Mouse (Mus musculus) midbrain, embryonic 12.5 days (tissue): ENCODE measurements at regions not wholly inside any gene's neighbourhood (a gene's known extent, or its start where the extent isn't known, plus 50 kb on each side); places are given as distances from the start of the nearest gene placed in this dataset.

ENCODE experiments used
- ATAC-seq: fragments of 200-750 bp; cut with Nextera tagmentation; 2 replicates; pipeline ENCODE4 v1.8.0; 2017; ENCODE audit warnings: low read depth, moderate TSS enrichment, moderate library complexity; ENCODE audit not compliant: low FRiP score
- H3K27ac ChIP-seq: fragments of 300-500 bp; sonication (generic); replicated peaks from 2 replicates; pipeline ENCODE4 v1.5.1; 2016; ENCODE audit warnings: mild to moderate bottlenecking
- H3K27me3 ChIP-seq: fragments of 300-500 bp; sonication (generic); 2 replicates; pipeline ENCODE4 v1.6.1; 2016; ENCODE audit warnings: mild to moderate bottlenecking
- H3K36me3 ChIP-seq: fragments of 300-500 bp; sonication (generic); 2 replicates; pipeline ENCODE4 v1.6.1; 2016
- H3K4me1 ChIP-seq: fragments of 300-500 bp; sonication (generic); 2 replicates; pipeline ENCODE4 v1.6.1; 2016
- H3K4me2 ChIP-seq: fragments of 300-500 bp; sonication (generic); replicated peaks from 2 replicates; pipeline ENCODE4 v1.6.1; 2016; ENCODE audit warnings: mild to moderate bottlenecking, moderate library complexity
- H3K4me3 ChIP-seq: fragments of 300-500 bp; sonication (generic); 2 replicates; pipeline ENCODE4 v1.5.1; 2016; ENCODE audit warnings: mild to moderate bottlenecking
- H3K9ac ChIP-seq: fragments of 300-500 bp; sonication (generic); replicated peaks from 2 replicates; pipeline ENCODE4 v1.6.1; 2016; ENCODE audit warnings: mild to moderate bottlenecking, moderate library complexity
- H3K9me3 ChIP-seq: fragments of 300-500 bp; sonication (generic); 2 replicates; pipeline ENCODE4 v1.6.1; 2016; ENCODE audit warnings: mild to moderate bottlenecking
- WGBS: fragments of 180-500 bp; shearing (Covaris S2); methylation state at CpG from one replicate; pipeline ENCODE4 v1.1.7; 2016; 5-methylcytosine and 5-hydroxymethylcytosine counted together

- no peak for ATAC-seq
- 58% methylated on average over 5 of the region's 5 CpGs for WGBS
These were observed 100.7 kb upstream of the 4933415F23Rik start for GRCm38 (mm10) chr1:23202511-23203435.

DNA sequence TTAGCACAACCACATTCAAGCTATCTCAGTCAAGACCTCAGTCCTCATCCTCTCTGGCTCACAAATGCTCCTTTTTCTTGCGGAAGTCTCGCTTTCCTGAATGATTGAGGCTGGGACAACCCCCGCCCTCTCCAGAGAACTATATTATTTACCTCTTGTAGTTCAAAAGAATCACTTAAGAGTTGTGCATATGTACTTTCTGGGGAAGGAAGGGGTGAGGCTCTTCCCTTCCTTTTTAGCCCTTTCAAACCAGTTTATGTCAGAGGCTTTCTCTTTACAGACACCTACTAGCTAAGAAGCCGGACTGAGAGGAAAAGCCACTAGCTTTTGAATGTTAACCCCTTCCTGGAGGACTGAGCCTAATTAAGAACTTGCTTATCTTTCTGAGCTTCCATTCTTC lies 98.4 kb upstream of the 4933415F23Rik start:
- no peak overlapping the region for H3K27ac ChIP-seq
- ATAC-seq, result no peak
- no peak overlapping the region for H3K9ac ChIP-seq
- no peaks in the 10 kb centered on the region for H3K4me1 ChIP-seq
- H3K27me3 ChIP-seq, result no peaks in the 10 kb centered on the region
- H3K4me2 ChIP-seq, result no peak overlapping the region
- no peaks in the 10 kb centered on the region for H3K36me3 ChIP-seq
- H3K4me3 ChIP-seq, result no peak overlapping the region
- 66% methylated on average over 4 of the region's 4 CpGs for WGBS
- no peaks in the 10 kb centered on the region for H3K9me3 ChIP-seq

More at GRCm38 (mm10) chr1:23202511-23203435, 100.7 kb upstream of the 4933415F23Rik start:
- H3K9me3 ChIP-seq, result no peaks in the 10 kb centered on the region
- H3K36me3 ChIP-seq, result no peaks in the 10 kb centered on the region
- no peaks in the 10 kb centered on the region for H3K27me3 ChIP-seq
- no peak overlapping the region for H3K4me3 ChIP-seq
- no peak overlapping the region for H3K27ac ChIP-seq
- no peak overlapping the region for H3K9ac ChIP-seq
- no peak overlapping the region for H3K4me2 ChIP-seq
- H3K4me1 ChIP-seq, result no peaks in the 10 kb centered on the region

GRCm38 (mm10) chr1:23190316-23191005 lies 88.4 kb upstream of the 4933415F23Rik start:
- 88% methylated on average over 3 of the region's 3 CpGs for WGBS
- no peak overlapping the region for H3K4me3 ChIP-seq
- no peak for ATAC-seq

DNA sequence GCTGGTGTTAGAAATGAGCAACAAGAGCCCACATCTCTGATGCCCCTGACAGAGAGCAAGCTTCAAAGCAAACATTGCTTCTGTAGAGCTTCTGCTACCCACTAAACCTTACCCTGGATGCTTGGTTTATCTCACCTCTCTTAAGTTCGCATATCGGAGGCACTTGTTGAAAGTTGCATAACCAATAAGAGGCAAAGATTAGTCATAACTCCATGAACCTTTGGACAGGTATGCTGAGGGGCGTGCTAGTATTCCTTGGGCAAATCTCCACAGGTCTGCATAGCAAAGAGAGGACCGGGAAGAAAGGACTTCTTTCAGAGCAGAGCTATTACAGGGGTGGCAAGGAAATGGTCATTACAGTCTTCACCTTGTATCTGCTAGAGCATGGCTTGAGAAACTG lies 87.7 kb upstream of the 4933415F23Rik start:
- Histone ChIP-seq H3K9ac (no peak overlapping the region), H3K4me2 (no peak overlapping the region), H3K27me3 (no peaks in the 10 kb centered on the region), H3K4me3 (no peak overlapping the region), H3K36me3 (no peaks in the 10 kb centered on the region), H3K27ac (no peak overlapping the region), H3K9me3 (no peaks in the 10 kb centered on the region), H3K4me1 (no peaks in the 10 kb centered on the region)
- no peak for ATAC-seq
- WGBS, result 92% methylated on average over 4 of the region's 4 CpGs

More at GRCm38 (mm10) chr1:23190316-23191005, 88.4 kb upstream of the 4933415F23Rik start:
- Histone ChIP-seq H3K27me3 (no peaks in the 10 kb centered on the region), H3K9ac (no peak overlapping the region), H3K4me2 (no peak overlapping the region), H3K4me1 (no peaks in the 10 kb centered on the region), H3K36me3 (no peaks in the 10 kb centered on the region), H3K27ac (no peak overlapping the region), H3K9me3 (no peaks in the 10 kb centered on the region)

DNA sequence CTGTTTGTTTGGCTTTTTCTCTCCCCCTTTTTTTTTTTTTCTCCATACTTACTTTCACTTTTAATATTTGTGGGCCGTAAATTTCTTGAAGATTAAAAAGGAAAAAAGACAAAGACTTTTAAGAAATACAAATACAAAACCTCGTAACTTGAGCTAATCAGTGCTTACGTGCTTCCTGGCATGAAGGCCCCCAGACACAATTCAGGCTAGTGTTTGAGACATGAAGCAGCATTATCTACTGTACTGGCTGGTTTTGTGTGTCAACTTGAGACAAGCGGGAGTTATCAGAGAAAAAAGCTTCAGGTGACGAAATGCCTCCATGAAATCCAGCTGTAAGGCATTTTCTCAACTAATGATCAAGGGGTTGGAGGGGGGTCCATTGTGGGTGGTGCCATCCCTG lies 86.2 kb upstream of the 4933415F23Rik start:
- Histone ChIP-seq H3K36me3 (no peaks in the 10 kb centered on the region), H3K9me3 (no peaks in the 10 kb centered on the region), H3K27me3 (no peaks in the 10 kb centered on the region), H3K4me1 (no peaks in the 10 kb centered on the region), H3K27ac (no peak overlapping the region), H3K4me2 (no peak overlapping the region), H3K9ac (no peak overlapping the region), H3K4me3 (no peak overlapping the region)
- no peak for ATAC-seq
- 86% methylated on average over 5 of the region's 5 CpGs for WGBS

GRCm38 (mm10) chr1:23187446-23188206 lies 85.6 kb upstream of the 4933415F23Rik start:
- H3K27ac ChIP-seq, result no peak overlapping the region
- no peaks in the 10 kb centered on the region for H3K27me3 ChIP-seq
- no peaks in the 10 kb centered on the region for H3K36me3 ChIP-seq
- H3K9ac ChIP-seq, result no peak overlapping the region
- no peaks in the 10 kb centered on the region for H3K4me1 ChIP-seq
- no peak overlapping the region for H3K4me2 ChIP-seq
- no peaks in the 10 kb centered on the region for H3K9me3 ChIP-seq
- no peak overlapping the region for H3K4me3 ChIP-seq
- no peak for ATAC-seq
- 88% methylated on average over 6 of the region's 6 CpGs for whole genome bisulfite sequencing

- Histone ChIP-seq H3K9me3 (no peaks in the 10 kb centered on the region), H3K36me3 (no peaks in the 10 kb centered on the region), H3K27ac (no peak overlapping the region), H3K27me3 (no peaks in the 10 kb centered on the region), H3K4me3 (no peak overlapping the region), H3K9ac (no peak overlapping the region), H3K4me1 (no peaks in the 10 kb centered on the region), H3K4me2 (no peak overlapping the region)
- no peak for ATAC-seq
- 87% methylated on average over 9 of the region's 9 CpGs for WGBS
These were observed 82.7 kb upstream of the 4933415F23Rik start for GRCm38 (mm10) chr1:23184728-23185127.

GRCm38 (mm10) chr1:23182541-23182940 lies 80.5 kb upstream of the 4933415F23Rik start:
- Histone ChIP-seq H3K27me3 (no peaks in the 10 kb centered on the region), H3K4me3 (no peak overlapping the region), H3K27ac (no peak overlapping the region), H3K9me3 (no peaks in the 10 kb centered on the region), H3K36me3 (no peaks in the 10 kb centered on the region), H3K9ac (no peak overlapping the region), H3K4me1 (no peaks in the 10 kb centered on the region), H3K4me2 (no peak overlapping the region)
- no peak for ATAC-seq

DNA sequence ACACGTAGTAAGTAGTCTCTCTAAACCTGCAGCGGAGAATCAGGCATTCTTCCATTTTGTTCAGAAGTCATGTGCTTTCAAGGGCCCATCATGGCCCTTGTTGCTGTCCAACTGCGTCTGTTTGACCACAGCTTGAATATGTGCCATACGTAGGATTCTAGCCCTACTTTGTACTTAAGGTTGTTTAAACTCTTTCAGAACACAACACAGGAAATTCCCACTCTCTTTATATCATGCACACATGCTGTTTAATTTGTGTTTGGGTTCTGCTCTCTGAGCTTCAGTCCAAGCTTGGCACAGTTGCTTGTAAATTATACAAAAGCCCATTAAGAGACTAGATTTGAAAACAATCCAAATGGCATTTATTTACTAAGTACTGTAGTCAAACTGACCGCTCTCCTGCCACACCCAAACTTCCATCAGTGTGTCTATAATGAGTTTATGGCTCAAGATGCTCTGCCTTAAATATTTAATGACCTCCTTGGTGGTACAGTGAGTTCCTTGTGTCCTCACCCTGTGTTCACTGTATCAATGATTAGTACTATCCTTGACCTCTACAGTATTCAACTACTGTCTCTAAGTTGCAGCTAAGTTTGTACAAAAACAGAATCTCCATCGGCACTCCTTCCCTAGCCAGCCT lies 76.4 kb upstream of the 4933415F23Rik start:
- Histone ChIP-seq H3K9me3 (no peaks in the 10 kb centered on the region), H3K4me2 (no peak overlapping the region), H3K4me1 (no peaks in the 10 kb centered on the region), H3K36me3 (no peaks in the 10 kb centered on the region), H3K27ac (no peak overlapping the region), H3K4me3 (no peak overlapping the region), H3K9ac (no peak overlapping the region), H3K27me3 (no peaks in the 10 kb centered on the region)
- 86% methylated on average over 6 of the region's 6 CpGs for WGBS
- no peak for ATAC-seq

GRCm38 (mm10) chr1:23174022-23174421 lies 72.0 kb upstream of the 4933415F23Rik start:
- Histone ChIP-seq H3K27ac (no peak overlapping the region), H3K4me3 (no peak overlapping the region), H3K9me3 (no peaks in the 10 kb centered on the region), H3K4me1 (no peaks in the 10 kb centered on the region), H3K27me3 (no peaks in the 10 kb centered on the region), H3K9ac (no peak overlapping the region), H3K4me2 (no peak overlapping the region), H3K36me3 (no peaks in the 10 kb centered on the region)
- 90% methylated on average over 11 of the region's 11 CpGs for WGBS
- ATAC-seq, result no peak

DNA sequence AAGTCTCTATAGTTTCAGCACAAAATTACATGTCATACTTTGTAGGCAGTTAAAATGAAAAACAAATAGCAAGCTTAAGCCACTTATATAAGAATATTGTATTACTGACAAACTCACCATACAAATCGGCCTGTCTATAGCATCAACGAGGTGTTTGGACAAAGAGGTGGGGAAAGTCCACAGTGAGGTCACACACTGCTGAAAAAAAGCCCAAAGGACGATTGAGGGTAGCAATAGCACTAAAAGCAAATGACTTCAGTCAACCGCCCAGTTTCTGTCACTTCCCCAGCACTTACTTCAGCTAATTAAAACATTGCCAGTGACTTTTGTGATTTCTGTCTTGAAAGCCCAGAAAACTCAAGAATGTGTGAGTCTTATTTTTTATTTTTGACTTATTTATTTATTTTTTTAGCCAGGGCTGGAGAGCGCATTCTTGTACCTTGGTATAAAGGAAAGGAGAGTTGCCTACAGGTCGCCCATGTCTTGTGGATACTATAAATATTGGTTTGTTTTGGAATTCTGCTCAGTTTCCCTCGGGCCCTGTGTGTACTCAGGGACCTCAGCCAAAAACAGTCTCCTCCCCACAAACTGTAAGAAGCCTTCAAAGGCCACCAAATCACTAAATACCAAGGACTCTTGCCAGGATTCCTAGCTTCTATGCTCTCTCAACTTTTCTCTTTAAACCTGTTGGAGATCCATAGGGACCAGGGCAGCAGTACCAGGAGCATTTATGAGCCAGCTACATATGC lies 71.2 kb upstream of the 4933415F23Rik start:
- no peaks in the 10 kb centered on the region for H3K27me3 ChIP-seq
- no peak for ATAC-seq
- no peaks in the 10 kb centered on the region for H3K9me3 ChIP-seq
- 73% methylated on average over 7 of the region's 7 CpGs for WGBS
- no peak overlapping the region for H3K9ac ChIP-seq
- H3K4me1 ChIP-seq, result no peaks in the 10 kb centered on the region
- H3K4me2 ChIP-seq, result no peak overlapping the region
- H3K27ac ChIP-seq, result no peak overlapping the region
- H3K4me3 ChIP-seq, result no peak overlapping the region
- H3K36me3 ChIP-seq, result no peaks in the 10 kb centered on the region
